Mouse (Mus musculus) heart, postnatal 14 days (tissue): Measurements from ENCODE around the gene Gm29554. TPM values are rescaled to one million over a fixed set of nuclear protein-coding genes. Genes with fewer than 3 reads are reported as not detected.
"Not testable (repeated sequence)": the region's sequence is repeated elsewhere in the genome, so short reads cannot be mapped to it uniquely, and the experiment has no call there.

Experiments used
- DNase-seq, 2 experiments: peaks; one replicate each; pipeline ENCODE4 v3.0.0; 2021 to 2022
- intact Hi-C: fragments of 180-260 bp; cut with DNase I; formaldehyde crosslinking; loops from one replicate; pipeline ENCODE4 v1.15.1; 2025
- long read RNA-seq, 2 experiments: library from polyadenylated mRNA; stranded (forward); transcript quantifications; one replicate each; pipeline ENCODE4 v2.0.0; 2021
- total RNA-seq, 2 experiments: library from RNA; stranded (reverse); gene quantifications; 2 replicates each; pipeline ENCODE4 v1.2.3; 2021

The Gm29554 gene
- not detected for total RNA-seq
- long read RNA-seq, experiment 1 = 0 reads
- long read RNA-seq, experiment 2 = 0 reads

DNA sequence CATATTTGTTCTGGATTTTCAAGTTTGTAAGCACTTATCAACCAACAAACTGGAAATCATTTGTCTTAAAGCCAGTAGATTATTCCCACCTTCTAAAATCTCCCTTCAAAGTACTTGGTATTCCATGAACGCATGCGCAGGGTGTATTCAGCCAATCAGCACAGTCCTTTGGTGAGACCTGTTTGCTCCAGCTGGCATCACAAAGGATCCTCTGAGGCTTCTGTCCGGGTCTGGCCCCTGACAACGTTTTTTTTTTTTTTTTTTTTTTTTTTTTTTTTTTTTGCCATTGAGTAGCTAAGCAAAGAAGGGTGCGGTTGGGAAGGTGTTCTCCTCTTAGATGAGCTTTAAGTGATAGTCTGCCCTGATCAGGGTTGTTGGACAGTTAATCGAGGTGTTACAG is at the start of gene Gm29554:
Gm29554 (plus strand) TSS at position 301 of the 400 bp plus-strand sequence.
- intact Hi-C loops, DNase-seq: not testable (repeated sequence)

Other genes starting within 250 kb of the Gm29554 start
- gene Gm20812, start 108.0 kb downstream of the Gm29554 start, total RNA-seq = not detected